Mouse (Mus musculus) embryonic facial prominence, embryonic 11.5 days (tissue): ENCODE data around the gene Ndufa6. TPM values are rescaled to one million over a fixed set of nuclear protein-coding genes. Genes with fewer than 3 reads are reported as not detected.
"Not testable (repeated sequence)": the region's sequence is repeated elsewhere in the genome, so short reads cannot be mapped to it uniquely, and the experiment has no call there.

Experiments
- ATAC-seq: fragments of 200-750 bp; cut with Nextera tagmentation; replicated peaks from 2 replicates; pipeline ENCODE4 v1.8.0; 2017; ENCODE audit warnings: low read depth; ENCODE audit not compliant: insufficient number of reproducible peaks, low FRiP score, low TSS enrichment
- DNase-seq: peaks from one replicate; pipeline ENCODE4 v3.0.0-alpha.2; 2015; ENCODE audit warnings: low spot score
- H3K27ac ChIP-seq: fragments of 300-500 bp; sonication (generic); replicated peaks from 2 replicates; pipeline ENCODE4 v1.5.1; 2014; ENCODE audit warnings: mild to moderate bottlenecking, low read depth, low read length, control low read depth
- H3K27me3 ChIP-seq: fragments of 300-500 bp; sonication (generic); 2 replicates; pipeline ENCODE4 v1.6.1; 2014; ENCODE audit warnings: mild to moderate bottlenecking, low read length, moderate library complexity, mixed read lengths; ENCODE audit not compliant: control insufficient read depth, insufficient read depth
- H3K36me3 ChIP-seq: fragments of 300-500 bp; sonication (generic); replicated peaks from 2 replicates; pipeline ENCODE4 v1.6.1; 2014; ENCODE audit warnings: low read depth, mild to moderate bottlenecking, low read length, moderate library complexity, mixed read lengths; ENCODE audit not compliant: control insufficient read depth, insufficient read depth
- H3K4me1 ChIP-seq: fragments of 300-500 bp; sonication (generic); 2 replicates; pipeline ENCODE4 v1.6.1; 2014; ENCODE audit warnings: low read length, mixed read lengths; ENCODE audit not compliant: control insufficient read depth, insufficient read depth
- H3K4me2 ChIP-seq: fragments of 300-500 bp; sonication (generic); 2 replicates; pipeline ENCODE4 v1.6.1; 2014; ENCODE audit warnings: low read depth, mild to moderate bottlenecking, control low read depth, low read length, moderate library complexity
- H3K4me3 ChIP-seq: fragments of 300-500 bp; sonication (generic); 2 replicates; pipeline ENCODE4 v1.5.1; 2014; ENCODE audit warnings: low read depth, low read length, control low read depth
- H3K9ac ChIP-seq: fragments of 300-500 bp; sonication (generic); replicated peaks from 2 replicates; pipeline ENCODE4 v1.6.1; 2014; ENCODE audit warnings: mild to moderate bottlenecking, control low read depth, low read length
- H3K9me3 ChIP-seq: fragments of 300-500 bp; sonication (generic); replicated peaks from 2 replicates; pipeline ENCODE4 v1.6.1; 2016; ENCODE audit warnings: mild to moderate bottlenecking, low read length, inconsistent platforms, mixed read lengths; ENCODE audit not compliant: control insufficient read depth
- WGBS: fragments of 180-500 bp; shearing (Covaris S2); extraction: QIAGEN DNeasy Blood & Tissue Kit; methylation state at CpG from one replicate; pipeline ENCODE4 v1.1.7; 2014; 5-methylcytosine and 5-hydroxymethylcytosine counted together
- polyA plus RNA-seq: library from polyadenylated mRNA; unstranded; fragments of >200 nt; fragmentation: Nextera tagmentation; extraction: Ambion mirVana; gene quantifications from 2 replicates; pipeline ENCODE4 v1.2.1, GENCODE M21; 2014

Gene Ndufa6
- polyA plus RNA-seq, 1 experiment from 2014 or later = 271 TPM

DNA sequence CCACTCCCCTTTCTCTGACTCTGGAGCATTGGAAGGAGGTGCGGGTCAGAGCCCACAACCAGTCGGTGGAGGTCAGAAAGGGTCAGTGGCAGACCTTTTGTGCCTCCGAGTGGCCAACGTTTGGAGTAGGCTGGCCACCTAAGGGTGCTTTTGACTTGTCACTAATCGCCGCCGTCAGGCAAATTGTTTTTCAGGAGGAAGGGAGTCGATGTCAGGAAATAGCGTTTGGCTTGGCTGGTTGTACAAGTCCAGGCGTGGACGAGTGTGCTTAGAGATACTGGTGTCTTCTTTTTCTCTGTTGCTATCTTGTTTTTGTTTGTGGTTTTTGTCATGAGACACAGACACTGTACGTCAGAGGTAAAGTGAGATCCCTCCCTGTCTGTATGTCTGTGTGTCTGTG, 9.7 kb upstream of the Ndufa6 start:
- not testable (repeated sequence) for DNase-seq, ATAC-seq, H3K27ac ChIP-seq, H3K4me3 ChIP-seq, H3K9me3 ChIP-seq, H3K4me2 ChIP-seq, H3K4me1 ChIP-seq, H3K36me3 ChIP-seq, H3K27me3 ChIP-seq, H3K9ac ChIP-seq
- WGBS = 74% methylated on average over 7 of the region's 12 CpGs

DNA sequence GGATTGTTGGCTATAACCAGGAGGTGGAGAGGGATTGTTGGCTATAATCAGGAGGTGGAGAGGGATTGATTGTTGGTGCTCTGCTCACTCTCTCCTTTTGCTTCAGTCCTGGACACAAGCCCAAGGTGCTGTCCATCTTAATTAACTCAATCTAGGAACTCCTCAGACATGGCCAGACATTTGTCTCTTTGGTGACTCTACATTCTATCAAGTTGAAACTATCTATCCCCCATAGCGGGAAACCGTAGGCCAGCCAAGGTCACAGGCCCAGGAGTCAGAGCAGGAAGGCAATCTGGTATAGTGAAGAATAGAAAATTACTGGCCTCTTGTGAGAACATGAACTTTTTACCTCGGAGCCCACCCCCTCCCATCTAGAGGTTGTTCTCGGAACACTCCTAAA, 8.1 kb upstream of the Ndufa6 start:
- Histone ChIP-seq H3K4me1 (no peaks in the 10 kb centered on the region), H3K27ac (no peak overlapping the region), H3K27me3 (no peaks in the 10 kb centered on the region), H3K4me2 (no peak overlapping the region), H3K36me3 (no peaks in the 10 kb centered on the region), H3K9me3 (no peaks in the 10 kb centered on the region), H3K9ac (no peak overlapping the region), H3K4me3 (no peak overlapping the region)
- no peak for ATAC-seq
- WGBS = 89% methylated on average over 3 of the region's 4 CpGs
- no peak for DNase-seq

DNA sequence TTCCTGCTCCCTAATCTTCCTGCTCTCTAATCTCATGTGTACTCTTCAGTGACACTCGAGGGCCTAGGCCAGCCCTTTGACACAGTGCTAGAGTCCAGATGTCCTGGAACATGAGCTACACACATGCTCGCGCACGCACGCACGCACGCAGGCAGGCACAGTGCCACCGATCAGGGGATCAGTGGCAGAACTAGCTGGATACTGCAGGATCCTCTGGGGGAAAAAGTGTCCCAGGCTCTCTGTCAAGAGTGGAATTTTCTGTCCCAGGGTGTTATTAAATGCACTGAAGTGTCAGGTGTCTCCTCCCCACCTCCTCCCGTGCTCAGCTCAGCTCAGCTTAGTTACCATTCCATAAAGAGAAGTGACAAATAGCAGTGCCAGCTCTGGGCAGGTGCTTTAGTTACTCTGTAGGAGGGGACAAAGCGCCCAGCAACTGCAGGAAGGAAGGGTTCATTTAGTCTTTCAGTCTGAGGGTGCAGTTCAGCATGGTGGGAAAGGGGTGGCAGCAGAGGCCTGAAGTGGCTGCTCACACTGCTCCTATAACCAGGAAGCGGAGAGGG, 7.4 kb upstream of the Ndufa6 start:
- no peak for DNase-seq
- 69% methylated on average over 11 of the region's 11 CpGs for WGBS
- H3K27ac ChIP-seq = no peak overlapping the region

DNA sequence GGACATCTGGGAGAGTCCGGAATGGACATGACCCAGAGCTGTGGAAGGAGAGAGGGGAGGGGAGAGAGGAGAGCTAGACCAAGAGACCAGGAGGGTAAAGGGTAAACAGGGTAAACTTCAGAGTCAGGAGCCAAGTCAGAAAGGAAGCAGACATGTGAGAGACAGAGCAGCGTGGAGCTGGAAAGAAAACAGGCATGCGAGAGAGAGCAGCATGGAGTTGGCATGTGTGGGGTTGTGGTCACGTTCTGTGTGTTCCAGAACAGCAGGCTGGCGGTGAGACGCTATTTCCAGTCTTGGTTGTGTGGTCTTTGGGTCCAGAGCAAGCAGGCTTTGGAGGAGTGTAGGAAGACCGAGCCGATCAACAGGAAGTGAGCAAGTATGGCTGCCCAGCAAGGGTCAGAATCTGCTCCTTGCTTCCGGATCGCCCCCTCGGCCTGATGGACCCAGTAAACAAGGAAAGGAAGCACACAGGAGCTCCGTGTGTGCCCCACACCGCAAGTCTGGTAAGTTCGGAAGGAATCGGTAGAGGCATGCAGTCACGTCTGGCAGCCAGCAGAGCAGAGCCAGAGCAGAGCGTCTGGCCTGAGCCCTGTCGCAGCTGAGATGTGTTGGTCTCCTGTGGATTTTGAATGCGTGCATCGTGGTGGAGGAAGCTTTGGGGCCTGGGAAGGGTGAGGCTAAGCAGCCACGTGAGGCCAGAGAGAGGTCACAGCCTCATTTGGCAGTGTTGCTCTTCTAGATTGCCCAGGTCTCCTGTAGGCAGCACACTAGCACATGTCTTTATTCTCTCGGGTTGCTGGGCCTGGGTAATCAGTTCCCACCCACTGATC, 4.5 kb upstream of the Ndufa6 start:
- H3K9me3 ChIP-seq = no peaks in the 10 kb centered on the region
- H3K27me3 ChIP-seq = no peaks in the 10 kb centered on the region
- H3K27ac ChIP-seq = no peak overlapping the region
- H3K4me3 ChIP-seq = no peak overlapping the region
- no peak overlapping the region for H3K4me2 ChIP-seq
- DNase-seq = no peak
- H3K4me1 ChIP-seq = no peaks in the 10 kb centered on the region
- H3K36me3 ChIP-seq = no peaks in the 10 kb centered on the region
- 66% methylated on average over 22 of the region's 22 CpGs for WGBS
- no peak overlapping the region for H3K9ac ChIP-seq
- ATAC-seq = no peak

More for the DNA sequence above, 7.4 kb upstream of the Ndufa6 start:
- peak; percentile 14; the same call in 1 of the 2 replicates for ATAC-seq
- Histone ChIP-seq H3K4me3 (no peak overlapping the region), H3K9me3 (no peaks in the 10 kb centered on the region), H3K36me3 (no peaks in the 10 kb centered on the region), H3K4me1 (no peaks in the 10 kb centered on the region), H3K27me3 (no peaks in the 10 kb centered on the region), H3K4me2 (no peak overlapping the region), H3K9ac (no peak overlapping the region)

DNA sequence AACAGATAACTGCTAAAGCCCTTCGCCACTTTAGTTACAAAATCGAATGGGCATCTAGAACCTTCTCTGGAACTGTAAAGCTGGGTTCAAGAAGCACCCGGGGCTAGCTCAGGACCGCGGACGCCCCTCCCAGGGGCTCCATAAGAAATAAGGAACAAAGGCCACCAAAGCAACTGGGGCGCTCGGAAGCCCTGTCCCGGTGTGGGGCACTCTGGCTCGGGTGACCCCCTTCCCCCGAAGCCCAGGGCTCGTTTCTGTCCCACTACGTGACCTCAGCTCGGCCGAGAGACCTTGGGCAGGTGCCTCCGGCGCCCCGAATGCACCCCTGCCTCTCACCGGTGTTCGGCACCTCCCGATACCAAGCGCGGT, 393 bp downstream of the Ndufa6 start:
- WGBS = 1% methylated on average over 23 of the region's 23 CpGs

DNA sequence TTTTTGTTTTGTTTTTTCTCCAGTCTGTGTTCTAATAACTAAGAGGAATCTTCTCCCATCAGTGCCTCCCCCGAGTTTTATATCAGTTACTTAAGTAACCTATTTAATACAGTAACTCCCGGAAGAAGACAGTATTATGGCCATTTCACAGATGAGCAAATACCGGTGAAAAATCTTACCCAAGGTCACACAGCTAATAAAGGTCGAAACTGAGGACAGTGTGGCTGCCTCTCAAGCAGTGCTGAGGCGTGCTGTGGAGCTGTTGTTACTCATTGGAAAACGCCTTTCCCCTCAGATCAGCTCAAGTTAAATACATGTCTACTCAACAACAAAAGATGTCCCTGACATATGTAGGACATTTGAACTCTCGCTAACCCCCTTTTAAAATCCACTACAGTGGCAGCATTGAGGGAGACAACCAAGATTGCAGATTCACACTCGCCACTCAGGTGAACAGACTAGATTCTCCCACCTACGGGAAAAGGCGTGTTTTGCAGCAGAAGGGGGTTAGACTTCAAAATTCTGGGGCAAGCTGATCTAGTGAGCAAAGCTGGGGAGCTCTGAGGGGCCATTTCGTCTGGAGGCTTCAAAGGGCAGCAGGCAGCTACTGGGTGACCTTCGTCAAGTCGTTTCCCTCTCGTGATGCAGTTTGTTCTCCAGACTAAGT, 911 bp downstream of the Ndufa6 start:
- no peaks in the 10 kb centered on the region for H3K27me3 ChIP-seq
- peak overlapping the region; percentile 66 for H3K4me2 ChIP-seq
- H3K9ac ChIP-seq = peak overlapping the region; percentile 91
- H3K4me1 ChIP-seq = no peaks in the 10 kb centered on the region; the same call in 1 of the 2 replicates
- no peak for ATAC-seq
- H3K9me3 ChIP-seq = no peaks in the 10 kb centered on the region
- 28% methylated on average over 14 of the region's 14 CpGs for WGBS
- peak overlapping the region; percentile 87 for H3K4me3 ChIP-seq
- peaks cover 5% of the 10 kb centered on the region for H3K36me3 ChIP-seq
- H3K27ac ChIP-seq = peak overlapping the region; percentile 25; the same call in 1 of the 2 replicates
- no peak for DNase-seq

More for the DNA sequence above, 393 bp downstream of the Ndufa6 start:
- Histone ChIP-seq H3K4me3 (peak overlapping the region; percentile 87), H3K36me3 (peaks cover 5% of the 10 kb centered on the region), H3K9me3 (no peaks in the 10 kb centered on the region), H3K27ac (peak overlapping the region; percentile 25; the same call in 1 of the 2 replicates), H3K9ac (peak overlapping the region; percentile 91), H3K4me2 (peak overlapping the region; percentile 66), H3K27me3 (no peaks in the 10 kb centered on the region), H3K4me1 (no peaks in the 10 kb centered on the region; the same call in 1 of the 2 replicates)
- ATAC-seq (peak; percentile 49; the same call in 1 of the 2 replicates), DNase-seq (no peak)

DNA sequence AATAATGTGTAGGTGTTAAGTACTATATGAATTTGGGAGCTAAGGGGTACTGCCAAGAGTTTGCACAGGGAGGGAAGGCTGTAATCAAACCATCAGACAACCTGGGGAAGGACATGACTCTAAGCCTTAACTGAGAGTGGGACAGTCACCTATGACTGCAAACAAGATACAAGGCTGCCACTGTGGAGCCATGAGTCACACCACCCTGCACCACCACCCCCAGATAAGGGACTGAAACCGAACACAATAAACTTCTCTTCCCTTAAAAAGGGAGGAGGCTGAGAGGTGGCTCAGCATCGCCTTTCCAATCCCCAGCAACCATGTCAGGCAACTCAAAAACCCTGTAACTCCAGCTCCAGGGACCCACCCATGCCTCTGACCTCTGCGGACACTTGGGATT, 2.6 kb downstream of the Ndufa6 start:
- DNase-seq = no peak
- H3K4me2 ChIP-seq = no peak overlapping the region
- H3K27ac ChIP-seq = no peak overlapping the region
- H3K4me1 ChIP-seq = peaks cover 5% of the 10 kb centered on the region
- H3K9ac ChIP-seq = peak overlapping the region; percentile 9; the same call in 1 of the 2 replicates
- H3K4me3 ChIP-seq = no peak overlapping the region
- H3K9me3 ChIP-seq = no peaks in the 10 kb centered on the region
- no peaks in the 10 kb centered on the region for H3K27me3 ChIP-seq
- WGBS = 94% methylated on average over 3 of the region's 3 CpGs
- H3K36me3 ChIP-seq = peaks cover 5% of the 10 kb centered on the region
- no peak for ATAC-seq

DNA sequence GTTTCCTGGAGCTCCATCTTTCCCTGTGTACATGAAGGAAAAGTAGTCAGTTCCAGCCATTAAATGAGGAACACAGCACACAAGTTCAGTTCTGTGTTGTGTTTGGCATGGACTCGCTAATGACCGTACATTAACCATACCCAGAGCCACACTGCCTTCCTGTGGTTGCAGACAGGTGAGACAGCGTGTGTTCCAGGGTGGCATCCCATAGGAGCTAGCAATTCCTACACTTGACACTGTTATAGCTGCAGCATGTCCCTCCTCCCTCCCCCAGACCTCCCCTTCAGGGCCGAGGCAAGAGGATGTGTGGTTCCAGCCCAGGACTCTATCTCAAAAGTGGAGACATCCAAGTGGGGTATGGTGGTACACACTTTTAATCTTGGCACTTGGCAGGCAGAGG, 3.8 kb downstream of the Ndufa6 start:
- DNase-seq = no peak
- H3K27me3 ChIP-seq = no peaks in the 10 kb centered on the region
- no peak overlapping the region for H3K27ac ChIP-seq
- H3K4me1 ChIP-seq = peaks cover 5% of the 10 kb centered on the region
- no peaks in the 10 kb centered on the region for H3K9me3 ChIP-seq
- H3K36me3 ChIP-seq = peaks cover 5% of the 10 kb centered on the region
- WGBS = 90% methylated on average over 4 of the region's 4 CpGs
- H3K9ac ChIP-seq = no peak overlapping the region
- no peak overlapping the region for H3K4me2 ChIP-seq
- no peak overlapping the region for H3K4me3 ChIP-seq
- no peak for ATAC-seq
